Mouse (Mus musculus): Measurements from ENCODE around the gene Drap1.

The Drap1 gene

GRCm38 (mm10) chr19:5424782-5425741, at the start of gene Drap1, which contains the start of gene AI837181:
Gene Drap1, minus strand, starts transcription at chr19:5424979.
Gene AI837181, plus strand, starts transcription at chr19:5425144.
- in situ Hi-C loops (cut with MboI, MseI), result loop anchor here in 1 of 2 experiments (25.0 kb wide), 1 partner anchor 1713 kb away; the partner anchor contains the start of gene 1810055G02Rik

GRCm38 (mm10) chr19:5473720-5474119, 48.9 kb upstream of the Drap1 start, which contains the start of gene Efemp2:
Gene Efemp2, plus strand, starts transcription at chr19:5473954.
- in situ Hi-C loops (cut with MboI, MseI), result no loop called here

- in situ Hi-C loops (cut with MboI, MseI), result no loop called here
These were observed 48.1 kb upstream of the Drap1 start for GRCm38 (mm10) chr19:5472857-5473256.

- in situ Hi-C loops (cut with MboI, MseI), result no loop called here
These were observed 47.1 kb upstream of the Drap1 start for GRCm38 (mm10) chr19:5471846-5472245.

- in situ Hi-C loops (cut with MboI, MseI), result loop anchor here in 1 of 2 experiments (10.0 kb wide), 1 partner anchor 1736 kb away; the partner anchor contains the start of gene Otub1
These were observed 43.6 kb upstream of the Drap1 start, which contains the start of gene Ctsw for GRCm38 (mm10) chr19:5468374-5468773. Gene Ctsw, minus strand, starts transcription at chr19:5468507.

GRCm38 (mm10) chr19:5466916-5467500, 42.2 kb upstream of the Drap1 start:
- in situ Hi-C loops (cut with MboI, MseI), result loop anchor here in 1 of 2 experiments (10.0 kb wide), 1 partner anchor 1738 kb away; the partner anchor contains the start of gene Otub1

GRCm38 (mm10) chr19:5465037-5465436, 40.3 kb upstream of the Drap1 start:
- in situ Hi-C loops (cut with MboI, MseI), result loop anchor here in 1 of 2 experiments (10.0 kb wide), 1 partner anchor 1740 kb away; the partner anchor contains the start of gene Otub1

- in situ Hi-C loops (cut with MboI, MseI), result loop anchor here in 1 of 2 experiments (10.0 kb wide), 1 partner anchor 1741 kb away; the partner anchor contains the start of gene Otub1
These were observed 39.2 kb upstream of the Drap1 start for GRCm38 (mm10) chr19:5463791-5464562.

GRCm38 (mm10) chr19:5463212-5463611, 38.4 kb upstream of the Drap1 start:
- in situ Hi-C loops (cut with MboI, MseI), result loop anchor here in 1 of 2 experiments (10.0 kb wide), 1 partner anchor 1742 kb away; the partner anchor contains the start of gene Otub1

- in situ Hi-C loops (cut with MboI, MseI), result loop anchor here in 1 of 2 experiments (10.0 kb wide), 1 partner anchor 1743 kb away; the partner anchor contains the start of gene Otub1
These were observed 36.6 kb upstream of the Drap1 start for GRCm38 (mm10) chr19:5461411-5461810.

GRCm38 (mm10) chr19:5460465-5460911, 35.7 kb upstream of the Drap1 start, which contains the start of gene Fibp:
Gene Fibp, plus strand, starts transcription at chr19:5460615.
- in situ Hi-C loops (cut with MboI, MseI), result loop anchor here in 1 of 2 experiments (10.0 kb wide), 1 partner anchor 1744 kb away; the partner anchor contains the start of gene Otub1

- in situ Hi-C loops (cut with MboI, MseI), result loop anchor here (10.0 kb wide), 2 partner anchors 355 to 1745 kb away; partner anchors contain the start of gene Otub1 (in 1 of the 2)
These were observed 35.1 kb upstream of the Drap1 start for GRCm38 (mm10) chr19:5459896-5460295.

GRCm38 (mm10) chr19:5459019-5459418, 34.2 kb upstream of the Drap1 start:
- in situ Hi-C loops (cut with MboI, MseI), result loop anchor here in 1 of 2 experiments (10.0 kb wide), 1 partner anchor 356 kb away; no protein-coding TSS in a partner anchor

GRCm38 (mm10) chr19:5457746-5458442, 33.1 kb upstream of the Drap1 start, which contains the start of gene Ccdc85b:
Gene Ccdc85b, minus strand, starts transcription at chr19:5457894.
- in situ Hi-C loops (cut with MboI, MseI), result loop anchor here in 1 of 2 experiments (10.0 kb wide), 1 partner anchor 357 kb away; no protein-coding TSS in a partner anchor

- in situ Hi-C loops (cut with MboI, MseI), result loop anchor here in 1 of 2 experiments (10.0 kb wide), 1 partner anchor 358 kb away; no protein-coding TSS in a partner anchor
These were observed 32.4 kb upstream of the Drap1 start for GRCm38 (mm10) chr19:5456922-5457745.

- in situ Hi-C loops (cut with MboI, MseI), result loop anchor here in 1 of 2 experiments (10.0 kb wide), 1 partner anchor 358 kb away; no protein-coding TSS in a partner anchor
These were observed 31.6 kb upstream of the Drap1 start for GRCm38 (mm10) chr19:5456241-5456921.

GRCm38 (mm10) chr19:5455568-5455967, 30.8 kb upstream of the Drap1 start:
- in situ Hi-C loops (cut with MboI, MseI), result loop anchor here in 1 of 2 experiments (10.0 kb wide), 1 partner anchor 359 kb away; no protein-coding TSS in a partner anchor

GRCm38 (mm10) chr19:5455037-5455436, 30.3 kb upstream of the Drap1 start:
- in situ Hi-C loops (cut with MboI, MseI), result loop anchor here in 1 of 2 experiments (10.0 kb wide), 1 partner anchor 360 kb away; no protein-coding TSS in a partner anchor

Data from T-helper 17 cell (primary cell).